Mouse (Mus musculus): ENCODE measurements at regions not wholly inside any gene's neighbourhood (a gene's known extent, or its start where the extent isn't known, plus 50 kb on each side); places are given as distances from the start of the nearest gene placed in this dataset.

- H3K4me1 ChIP-seq (ENCODE audit: control insufficient read depth, insufficient read depth, insufficient read length): no peaks in the 10 kb centered on the region
- H3K27me3 ChIP-seq (ENCODE audit: control insufficient read depth, insufficient read depth, low read length): no peaks in the 10 kb centered on the region
- no peaks in the 10 kb centered on the region for H3K36me3 ChIP-seq (ENCODE audit: control insufficient read depth, insufficient read depth, low read length)
- DNase-seq (ENCODE audit: low read depth in 1 of 2, low spot score in 2 of 2): no peak
- TF ChIP-seq CTCF (IDR thresholded peaks at IDR 0.05; ENCODE audit: extremely low read depth, insufficient read depth, insufficient read length, insufficient replicate concordance) (no peak), POLR2A (IDR thresholded peaks at IDR 0.05; ENCODE audit: low read depth, low read length) (no peak)
- no peak overlapping the region for H3K4me3 ChIP-seq (ENCODE audit: extremely low read depth, insufficient read depth, insufficient read length)
- H3K27ac ChIP-seq (ENCODE audit: insufficient read depth, low read length): no peak overlapping the region
Measured at GRCm38 (mm10) chr12:36845130-36845529, 263.2 kb upstream of the Meox2 start.

- H3K4me3 ChIP-seq (ENCODE audit: extremely low read depth, insufficient read depth, insufficient read length): no peak overlapping the region
- WGBS: 87% methylated on average over 2 of the region's 2 CpGs
- no peaks in the 10 kb centered on the region for H3K4me1 ChIP-seq (ENCODE audit: control insufficient read depth, insufficient read depth, insufficient read length)
- no peaks in the 10 kb centered on the region for H3K27me3 ChIP-seq (ENCODE audit: control insufficient read depth, insufficient read depth, low read length)
- no peak overlapping the region for H3K27ac ChIP-seq (ENCODE audit: insufficient read depth, low read length)
- no peak for DNase-seq (ENCODE audit: low read depth in 1 of 2, low spot score in 2 of 2)
- H3K36me3 ChIP-seq (ENCODE audit: control insufficient read depth, insufficient read depth, low read length): no peaks in the 10 kb centered on the region
- TF ChIP-seq POLR2A (IDR thresholded peaks at IDR 0.05; ENCODE audit: low read depth, low read length) (no peak), CTCF (IDR thresholded peaks at IDR 0.05; ENCODE audit: extremely low read depth, insufficient read depth, insufficient read length, insufficient replicate concordance) (no peak)
Measured at GRCm38 (mm10) chr12:36849086-36849485, 259.3 kb upstream of the Meox2 start.

- no peak for TF ChIP-seq CTCF (IDR thresholded peaks at IDR 0.05; ENCODE audit: extremely low read depth, insufficient read depth, insufficient read length, insufficient replicate concordance)
- DNase-seq (ENCODE audit: low read depth in 1 of 2, low spot score in 2 of 2): no peak
- Histone ChIP-seq H3K4me3 (ENCODE audit: extremely low read depth, insufficient read depth, insufficient read length) (no peak overlapping the region), H3K36me3 (ENCODE audit: control insufficient read depth, insufficient read depth, low read length) (no peaks in the 10 kb centered on the region), H3K27me3 (ENCODE audit: control insufficient read depth, insufficient read depth, low read length) (no peaks in the 10 kb centered on the region), H3K27ac (ENCODE audit: insufficient read depth, low read length) (no peak overlapping the region), H3K4me1 (ENCODE audit: control insufficient read depth, insufficient read depth, insufficient read length) (no peaks in the 10 kb centered on the region)
- WGBS: 86% methylated on average over 7 of the region's 7 CpGs
Measured at GRCm38 (mm10) chr12:36863113-36863512, 245.2 kb upstream of the Meox2 start.

- Histone ChIP-seq H3K4me3 (ENCODE audit: extremely low read depth, insufficient read depth, insufficient read length) (no peak overlapping the region), H3K27me3 (ENCODE audit: control insufficient read depth, insufficient read depth, low read length) (no peaks in the 10 kb centered on the region), H3K27ac (ENCODE audit: insufficient read depth, low read length) (no peak overlapping the region), H3K36me3 (ENCODE audit: control insufficient read depth, insufficient read depth, low read length) (no peaks in the 10 kb centered on the region), H3K4me1 (ENCODE audit: control insufficient read depth, insufficient read depth, insufficient read length) (no peaks in the 10 kb centered on the region)
- no peak for DNase-seq (ENCODE audit: low read depth in 1 of 2, low spot score in 2 of 2)
- WGBS: 92% methylated on average over 1 of the region's 1 CpGs
- no peak for TF ChIP-seq CTCF (IDR thresholded peaks at IDR 0.05; ENCODE audit: extremely low read depth, insufficient read depth, insufficient read length, insufficient replicate concordance)
- no peak for TF ChIP-seq POLR2A (IDR thresholded peaks at IDR 0.05; ENCODE audit: low read depth, low read length)
Measured at GRCm38 (mm10) chr12:36880724-36881123, 227.6 kb upstream of the Meox2 start.

GRCm38 (mm10) chr12:36913364-36913763 is 195.0 kb upstream of the Meox2 start:
- no peaks in the 10 kb centered on the region for H3K36me3 ChIP-seq (ENCODE audit: control insufficient read depth, insufficient read depth, low read length)
- no peaks in the 10 kb centered on the region for H3K27me3 ChIP-seq (ENCODE audit: control insufficient read depth, insufficient read depth, low read length)
- H3K27ac ChIP-seq (ENCODE audit: insufficient read depth, low read length): no peak overlapping the region
- H3K4me1 ChIP-seq (ENCODE audit: control insufficient read depth, insufficient read depth, insufficient read length): no peaks in the 10 kb centered on the region
- H3K4me3 ChIP-seq (ENCODE audit: extremely low read depth, insufficient read depth, insufficient read length): no peak overlapping the region
- no peak for TF ChIP-seq POLR2A (IDR thresholded peaks at IDR 0.05; ENCODE audit: low read depth, low read length)
- TF ChIP-seq CTCF (IDR thresholded peaks at IDR 0.05; ENCODE audit: extremely low read depth, insufficient read depth, insufficient read length, insufficient replicate concordance): no peak
- no peak for DNase-seq (ENCODE audit: low read depth in 1 of 2, low spot score in 2 of 2)

- no peak for DNase-seq (ENCODE audit: low read depth in 1 of 2, low spot score in 2 of 2)
- Histone ChIP-seq H3K36me3 (ENCODE audit: control insufficient read depth, insufficient read depth, low read length) (no peaks in the 10 kb centered on the region), H3K4me1 (ENCODE audit: control insufficient read depth, insufficient read depth, insufficient read length) (no peaks in the 10 kb centered on the region), H3K27me3 (ENCODE audit: control insufficient read depth, insufficient read depth, low read length) (no peaks in the 10 kb centered on the region), H3K27ac (ENCODE audit: insufficient read depth, low read length) (no peak overlapping the region), H3K4me3 (ENCODE audit: extremely low read depth, insufficient read depth, insufficient read length) (no peak overlapping the region)
- WGBS: 69% methylated on average over 1 of the region's 1 CpGs
- TF ChIP-seq CTCF (IDR thresholded peaks at IDR 0.05; ENCODE audit: extremely low read depth, insufficient read depth, insufficient read length, insufficient replicate concordance): no peak
- no peak for TF ChIP-seq POLR2A (IDR thresholded peaks at IDR 0.05; ENCODE audit: low read depth, low read length)
Measured at GRCm38 (mm10) chr12:36917576-36918106, 190.7 kb upstream of the Meox2 start.

GRCm38 (mm10) chr12:36918294-36918876 is 190.0 kb upstream of the Meox2 start:
- no peaks in the 10 kb centered on the region for H3K27me3 ChIP-seq (ENCODE audit: control insufficient read depth, insufficient read depth, low read length)
- TF ChIP-seq POLR2A (IDR thresholded peaks at IDR 0.05; ENCODE audit: low read depth, low read length): no peak
- no peak for TF ChIP-seq CTCF (IDR thresholded peaks at IDR 0.05; ENCODE audit: extremely low read depth, insufficient read depth, insufficient read length, insufficient replicate concordance)
- DNase-seq (ENCODE audit: low read depth in 1 of 2, low spot score in 2 of 2): no peak
- no peak overlapping the region for H3K4me3 ChIP-seq (ENCODE audit: extremely low read depth, insufficient read depth, insufficient read length)
- no peak overlapping the region for H3K27ac ChIP-seq (ENCODE audit: insufficient read depth, low read length)
- 82% methylated on average over 5 of the region's 5 CpGs for WGBS
- H3K36me3 ChIP-seq (ENCODE audit: control insufficient read depth, insufficient read depth, low read length): no peaks in the 10 kb centered on the region
- H3K4me1 ChIP-seq (ENCODE audit: control insufficient read depth, insufficient read depth, insufficient read length): no peaks in the 10 kb centered on the region

Data from spleen, adult 2 months (tissue).